Mouse (Mus musculus) neural tube, embryonic 12.5 days (tissue): ENCODE results near the gene Hist1h2bj. TPM values are rescaled to one million over a fixed set of nuclear protein-coding genes. Genes with fewer than 3 reads are reported as not detected.
"Not testable (repeated sequence)": the region's sequence is repeated elsewhere in the genome, so short reads cannot be mapped to it uniquely, and the experiment has no call there.

ENCODE experiments used
- ATAC-seq: fragments of 200-750 bp; cut with Nextera tagmentation; 2 replicates; pipeline ENCODE4 v1.8.0; 2017; ENCODE audit warnings: low read depth, mild to moderate bottlenecking, moderate TSS enrichment, moderate library complexity; ENCODE audit not compliant: low FRiP score
- H3K27ac ChIP-seq: fragments of 300-500 bp; sonication (generic); 2 replicates; pipeline ENCODE4 v1.5.1; 2016
- H3K27me3 ChIP-seq: fragments of 300-500 bp; sonication (generic); replicated peaks from 2 replicates; pipeline ENCODE4 v1.6.1; 2016; ENCODE audit warnings: mild to moderate bottlenecking
- H3K36me3 ChIP-seq: fragments of 300-500 bp; sonication (generic); 2 replicates; pipeline ENCODE4 v1.6.1; 2016; ENCODE audit warnings: mild to moderate bottlenecking
- H3K4me1 ChIP-seq: fragments of 300-500 bp; sonication (generic); 2 replicates; pipeline ENCODE4 v1.6.1; 2016
- H3K4me2 ChIP-seq: fragments of 300-500 bp; sonication (generic); replicated peaks from 2 replicates; pipeline ENCODE4 v1.6.1; 2016; ENCODE audit warnings: mild to moderate bottlenecking
- H3K4me3 ChIP-seq: fragments of 300-500 bp; sonication (generic); 2 replicates; pipeline ENCODE4 v1.5.1; 2016
- H3K9ac ChIP-seq: fragments of 300-500 bp; sonication (generic); 2 replicates; pipeline ENCODE4 v1.6.1; 2016; ENCODE audit warnings: mild to moderate bottlenecking
- H3K9me3 ChIP-seq: fragments of 300-500 bp; sonication (generic); 2 replicates; pipeline ENCODE4 v1.6.1; 2016; ENCODE audit warnings: mild to moderate bottlenecking
- WGBS: fragments of 180-500 bp; shearing (Covaris S2); methylation state at CpG from one replicate; pipeline ENCODE4 v1.1.7; 2016; 5-methylcytosine and 5-hydroxymethylcytosine counted together
- polyA plus RNA-seq: library from polyadenylated mRNA; unstranded; fragments of >200 nt; fragmentation: Nextera tagmentation; extraction: Ambion mirVana; gene quantifications from 2 replicates; pipeline ENCODE4 v1.2.1, GENCODE M21; 2016

The Hist1h2bj gene
- polyA plus RNA-seq, 1 experiment from 2014 or later = 10.5 TPM

GRCm38 (mm10) chr13:22020901-22021339 lies 22.1 kb upstream of the Hist1h2bj start:
- H3K27me3 ChIP-seq = peaks cover 30% of the 10 kb centered on the region
- under 1% methylated on average over 8 of the region's 8 CpGs for WGBS
- ATAC-seq = peak; percentile 59; the same call in 1 of the 2 replicates

DNA sequence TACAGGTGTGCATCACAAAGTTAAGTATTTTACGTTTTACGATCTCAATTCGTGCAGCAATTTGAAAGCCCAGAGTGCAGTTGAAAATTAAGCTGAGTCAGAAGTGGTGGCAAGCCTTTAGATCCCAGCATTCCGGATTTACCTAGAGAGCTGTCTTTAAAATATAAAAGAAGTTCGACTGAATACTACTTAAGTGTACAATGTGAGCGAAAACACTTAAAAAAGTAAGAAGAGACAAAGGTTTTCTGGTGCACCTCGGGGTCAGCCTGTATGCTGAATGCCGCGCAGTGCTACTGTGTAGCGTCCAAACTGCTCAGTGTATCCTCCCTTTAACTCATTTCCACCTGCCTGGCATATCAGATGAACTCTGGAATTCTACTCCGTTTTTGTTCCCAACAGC lies 21.4 kb upstream of the Hist1h2bj start:
- H3K9ac ChIP-seq = peak overlapping the region; percentile 5; the same call in 1 of the 2 replicates
- no peaks in the 10 kb centered on the region; the same call in 1 of the 2 replicates for H3K4me1 ChIP-seq
- peaks cover 25% of the 10 kb centered on the region for H3K27me3 ChIP-seq
- H3K36me3 ChIP-seq = no peaks in the 10 kb centered on the region
- no peaks in the 10 kb centered on the region for H3K9me3 ChIP-seq
- ATAC-seq = no peak
- peak overlapping the region; percentile 67 for H3K4me2 ChIP-seq
- H3K27ac ChIP-seq = no peak overlapping the region
- WGBS = under 1% methylated on average over 11 of the region's 11 CpGs
- H3K4me3 ChIP-seq = peak overlapping the region; percentile 42

More at GRCm38 (mm10) chr13:22020901-22021339, 22.1 kb upstream of the Hist1h2bj start:
- Histone ChIP-seq H3K27ac (no peak overlapping the region), H3K4me2 (peak overlapping the region; percentile 67), H3K9me3 (no peaks in the 10 kb centered on the region), H3K4me1 (no peaks in the 10 kb centered on the region; the same call in 1 of the 2 replicates), H3K36me3 (no peaks in the 10 kb centered on the region), H3K4me3 (peak overlapping the region; percentile 42), H3K9ac (no peak overlapping the region)

DNA sequence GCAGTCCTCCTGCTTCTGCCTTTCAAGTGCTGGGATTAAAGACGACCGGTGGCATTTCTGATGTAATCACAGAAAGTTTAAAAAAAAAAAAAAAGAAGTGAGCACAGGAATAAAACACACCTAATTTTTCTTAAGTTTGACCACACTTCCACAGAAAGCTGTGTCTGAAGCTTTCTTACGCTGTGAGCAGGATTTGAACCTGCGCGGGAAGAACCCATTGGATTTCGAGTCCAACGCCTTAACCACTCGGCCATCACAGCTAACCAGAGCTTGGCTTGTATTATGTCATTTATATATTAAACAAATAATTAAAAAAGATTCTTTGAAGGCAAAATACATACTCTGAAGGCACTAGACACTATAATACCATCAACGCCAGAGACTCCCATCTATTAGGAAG lies 20.8 kb upstream of the Hist1h2bj start:
- H3K4me1 ChIP-seq = no peaks in the 10 kb centered on the region; the same call in 1 of the 2 replicates
- no peaks in the 10 kb centered on the region for H3K36me3 ChIP-seq
- peaks cover 24% of the 10 kb centered on the region for H3K27me3 ChIP-seq
- no peak overlapping the region for H3K27ac ChIP-seq
- peak; percentile 70 for ATAC-seq
- H3K4me2 ChIP-seq = peak overlapping the region; percentile 67
- no peaks in the 10 kb centered on the region for H3K9me3 ChIP-seq
- H3K4me3 ChIP-seq = peak overlapping the region; percentile 42
- H3K9ac ChIP-seq = no peak overlapping the region
- under 1% methylated on average over 9 of the region's 9 CpGs for WGBS

GRCm38 (mm10) chr13:22026058-22027031 lies 16.7 kb upstream of the Hist1h2bj start:
- H3K4me2 ChIP-seq = peak overlapping the region; percentile 61
- H3K27me3 ChIP-seq = no peaks in the 10 kb centered on the region
- WGBS = 1% methylated on average over 35 of the region's 35 CpGs
- no peak overlapping the region for H3K27ac ChIP-seq
- no peak for ATAC-seq
- H3K9ac ChIP-seq = peak overlapping the region; percentile 30; the same call in 1 of the 2 replicates
- H3K9me3 ChIP-seq = no peaks in the 10 kb centered on the region
- no peaks in the 10 kb centered on the region for H3K4me1 ChIP-seq
- H3K4me3 ChIP-seq = peak overlapping the region; percentile 37
- no peaks in the 10 kb centered on the region for H3K36me3 ChIP-seq

- no peaks in the 10 kb centered on the region for H3K9me3 ChIP-seq
- H3K4me1 ChIP-seq = peaks cover 2% of the 10 kb centered on the region; the same call in 1 of the 2 replicates
- peak; percentile 84 for ATAC-seq
- WGBS = under 1% methylated on average over 40 of the region's 40 CpGs
- H3K27ac ChIP-seq = 0 out of 2 replicates have a peak overlapping the region, but pooled peaks have one; percentile 37
- peak overlapping the region; percentile 42 for H3K4me3 ChIP-seq
- no peaks in the 10 kb centered on the region for H3K27me3 ChIP-seq
- peak overlapping the region; percentile 59 for H3K4me2 ChIP-seq
- H3K9ac ChIP-seq = peak overlapping the region; percentile 56
- no peaks in the 10 kb centered on the region for H3K36me3 ChIP-seq
Measured at GRCm38 (mm10) chr13:22028673-22029460, 14.1 kb upstream of the Hist1h2bj start.

GRCm38 (mm10) chr13:22029928-22030327 lies 13.1 kb upstream of the Hist1h2bj start:
- H3K4me1 ChIP-seq = peaks cover 12% of the 10 kb centered on the region; the same call in 1 of the 2 replicates
- H3K27ac ChIP-seq = no peak overlapping the region
- H3K27me3 ChIP-seq = no peaks in the 10 kb centered on the region
- H3K36me3 ChIP-seq = no peaks in the 10 kb centered on the region
- no peak overlapping the region for H3K4me3 ChIP-seq
- ATAC-seq = no peak
- H3K9ac ChIP-seq = no peak overlapping the region
- 27% methylated on average over 8 of the region's 8 CpGs for WGBS
- H3K4me2 ChIP-seq = peak overlapping the region; percentile 59; the same call in 1 of the 2 replicates
- no peaks in the 10 kb centered on the region for H3K9me3 ChIP-seq

- Histone ChIP-seq H3K36me3 (no peaks in the 10 kb centered on the region), H3K4me3 (no peak overlapping the region), H3K9me3 (no peaks in the 10 kb centered on the region), H3K27me3 (no peaks in the 10 kb centered on the region), H3K27ac (no peak overlapping the region), H3K4me2 (no peak overlapping the region), H3K4me1 (peaks cover 13% of the 10 kb centered on the region; the same call in 1 of the 2 replicates), H3K9ac (no peak overlapping the region)
- ATAC-seq = no peak
- 21% methylated on average over 4 of the region's 4 CpGs for WGBS
Measured at GRCm38 (mm10) chr13:22030493-22030892, 12.5 kb upstream of the Hist1h2bj start.

DNA sequence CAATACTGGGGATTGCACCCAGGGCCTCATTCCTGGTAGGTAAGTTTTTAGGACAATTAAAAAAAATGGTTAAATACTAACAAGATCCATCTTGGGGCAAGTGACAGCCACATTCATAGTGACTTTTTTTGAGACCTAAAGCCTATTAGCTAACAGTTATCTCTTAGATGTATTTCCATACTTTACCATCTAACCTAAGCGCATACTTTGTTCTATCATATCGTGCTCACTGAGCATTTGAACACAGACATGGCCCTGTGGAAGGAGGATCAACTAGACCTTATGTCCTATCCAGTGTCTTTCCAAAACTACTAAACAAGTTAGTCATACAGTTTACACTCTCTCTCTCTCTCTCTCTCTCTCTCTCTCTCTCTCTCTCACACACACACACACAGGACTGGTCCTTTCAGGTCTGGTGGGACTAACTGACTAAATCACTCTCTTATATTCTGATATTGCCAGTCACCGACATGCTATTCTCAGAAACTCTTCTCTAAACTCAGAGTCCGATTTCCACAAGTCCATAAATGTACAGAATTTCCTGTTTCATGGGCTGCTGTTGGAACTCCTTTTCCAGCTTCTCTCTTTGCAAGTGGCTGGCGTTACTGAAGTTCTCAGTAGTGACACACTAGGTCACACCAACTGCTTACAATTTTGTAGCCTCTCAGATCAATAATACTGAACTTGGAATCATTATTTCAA lies 9.1 kb upstream of the Hist1h2bj start:
- H3K27me3 ChIP-seq = no peaks in the 10 kb centered on the region
- no peak for ATAC-seq
- H3K27ac ChIP-seq = no peak overlapping the region
- peak overlapping the region; percentile 47 for H3K9ac ChIP-seq
- no peaks in the 10 kb centered on the region for H3K9me3 ChIP-seq
- peaks cover 21% of the 10 kb centered on the region for H3K4me1 ChIP-seq
- 0 out of 2 replicates have a peak overlapping the region, but pooled peaks have one; percentile 5 for H3K4me3 ChIP-seq
- no peaks in the 10 kb centered on the region for H3K36me3 ChIP-seq
- peak overlapping the region; percentile 69 for H3K4me2 ChIP-seq
- WGBS = 56% methylated on average over 5 of the region's 5 CpGs

DNA sequence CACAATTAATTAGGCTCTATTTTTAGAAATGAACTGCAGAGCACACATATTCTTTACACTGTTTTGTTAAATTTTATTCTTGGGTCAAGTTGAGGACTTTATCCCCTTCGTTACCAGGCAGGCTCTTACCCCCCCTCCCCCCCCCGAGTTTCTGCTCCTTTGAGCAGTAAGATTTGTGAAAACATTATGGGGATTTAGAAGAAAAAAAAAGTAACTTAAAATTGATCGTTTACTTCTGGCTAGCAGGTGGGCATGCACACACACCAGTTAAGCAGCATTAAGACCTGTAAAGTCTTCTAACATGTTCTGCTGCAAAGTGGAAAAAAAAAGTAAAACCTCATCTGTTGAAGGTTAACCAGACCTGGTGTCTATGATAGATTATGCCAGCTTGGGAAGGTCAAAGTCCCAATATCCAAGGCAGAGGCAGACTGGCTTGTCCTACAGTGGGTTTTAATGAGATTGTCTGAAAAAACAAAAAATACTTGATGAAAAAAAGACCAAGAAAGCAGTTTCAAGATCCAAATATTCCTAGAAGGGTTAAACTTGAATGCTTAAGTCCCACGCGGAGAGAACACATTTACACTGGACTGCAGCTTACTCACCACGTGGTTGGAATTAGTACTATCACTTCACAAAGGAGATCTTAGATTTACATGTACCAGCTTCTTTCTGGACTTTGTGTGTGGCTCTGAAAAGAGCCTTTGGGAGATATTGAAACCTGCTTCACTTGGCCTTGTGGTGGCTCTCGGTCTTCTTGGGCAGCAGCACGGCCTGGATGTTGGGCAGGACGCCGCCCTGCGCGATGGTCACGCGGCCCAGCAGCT lies 8.4 kb upstream of the Hist1h2bj start:
- Histone ChIP-seq H3K9ac (peak overlapping the region; percentile 47), H3K4me1 (peaks cover 21% of the 10 kb centered on the region), H3K9me3 (no peaks in the 10 kb centered on the region), H3K27ac (0 out of 2 replicates have a peak overlapping the region, but pooled peaks have one; percentile 27), H3K4me3 (peak overlapping the region; percentile 27), H3K4me2 (peak overlapping the region; percentile 69), H3K36me3 (no peaks in the 10 kb centered on the region), H3K27me3 (no peaks in the 10 kb centered on the region)
- no peak for ATAC-seq
- 1% methylated on average over 14 of the region's 14 CpGs for WGBS

GRCm38 (mm10) chr13:22035267-22036148 lies 7.5 kb upstream of the Hist1h2bj start, which contains the start of the genes Hist1h2ah and Hist1h2bk:
Hist1h2ah (minus strand) TSS chr13:22035568.
Hist1h2bk (plus strand) TSS chr13:22035870.
- ATAC-seq = peak; percentile 97
- Histone ChIP-seq H3K9ac (peak within 1 kb of the TSS; percentile 47), H3K27ac (peak within 1 kb of the TSS; percentile 54; the same call in 1 of the 2 replicates), H3K4me1 (peaks cover 27% of the 10 kb centered on the region), H3K4me2 (peak within 1 kb of the TSS; percentile 69), H3K4me3 (peak within 1 kb of the TSS; percentile 38)
- under 1% methylated on average over 25 of the region's 69 CpGs for WGBS
- not testable (repeated sequence) for H3K36me3 ChIP-seq, H3K9me3 ChIP-seq, H3K27me3 ChIP-seq
